Mouse (Mus musculus) forebrain, postnatal 0 days (tissue): Measurements from ENCODE around the gene Tes3-ps. TPM values are rescaled to one million over a fixed set of nuclear protein-coding genes. Genes with fewer than 3 reads are reported as not detected.

Source experiments
- ATAC-seq: fragments of 200-750 bp; cut with Nextera tagmentation; 2 replicates; pipeline ENCODE4 v1.8.0; 2017; ENCODE audit warnings: mild to moderate bottlenecking, moderate library complexity
- DNase-seq: peaks from one replicate; pipeline ENCODE4 v3.0.0-alpha.2; 2015
- H3K27ac ChIP-seq: fragments of 300-500 bp; sonication (generic); 2 replicates; pipeline ENCODE4 v1.5.1; 2014; ENCODE audit warnings: low read depth, mild to moderate bottlenecking, antibody characterized with exemption, low read length, moderate library complexity, mixed read lengths
- H3K27me3 ChIP-seq: fragments of 300-500 bp; sonication (generic); 2 replicates; pipeline ENCODE4 v1.6.1; 2014; ENCODE audit warnings: mild to moderate bottlenecking, low read length, mixed read lengths; ENCODE audit not compliant: insufficient read depth
- H3K36me3 ChIP-seq: fragments of 300-500 bp; sonication (generic); 2 replicates; pipeline ENCODE4 v1.6.1; 2014; ENCODE audit warnings: mild to moderate bottlenecking, moderate library complexity; ENCODE audit not compliant: insufficient read depth
- H3K4me1 ChIP-seq: fragments of 300-500 bp; sonication (generic); 2 replicates; pipeline ENCODE4 v1.6.1; 2014; ENCODE audit warnings: antibody characterized with exemption; ENCODE audit not compliant: insufficient read depth
- H3K4me2 ChIP-seq: fragments of 300-500 bp; sonication (generic); 2 replicates; pipeline ENCODE4 v1.6.1; 2014; ENCODE audit warnings: low read depth, mild to moderate bottlenecking, moderate library complexity
- H3K4me3 ChIP-seq: fragments of 300-500 bp; sonication (generic); 2 replicates; pipeline ENCODE4 v1.5.1; 2014; ENCODE audit warnings: low read depth, low read length, mixed read lengths
- H3K9ac ChIP-seq: fragments of 300-500 bp; sonication (generic); 2 replicates; pipeline ENCODE4 v1.6.1; 2014; ENCODE audit warnings: mild to moderate bottlenecking
- H3K9me3 ChIP-seq: fragments of 300-500 bp; sonication (generic); 2 replicates; pipeline ENCODE4 v1.6.1; 2016; ENCODE audit warnings: low read length
- CTCF ChIP-seq: sonication (generic); IDR thresholded peaks from 2 replicates; pipeline ENCODE4 v1.5.1; 2016; ENCODE audit warnings: antibody characterized with exemption, control low read depth, low read depth
- whole genome bisulfite sequencing: fragments of 180-500 bp; shearing (Covaris S2); extraction: QIAGEN DNeasy Blood & Tissue Kit; methylation state at CpG from one replicate; pipeline ENCODE4 v1.1.7; 2014; 5-methylcytosine and 5-hydroxymethylcytosine counted together
- polyA plus RNA-seq: library from polyadenylated mRNA; unstranded; fragments of >200 nt; fragmentation: Nextera tagmentation; extraction: Ambion mirVana; gene quantifications from 2 replicates; pipeline ENCODE4 v1.2.1, GENCODE M21; 2015
- total RNA-seq: library from RNA; depleted of rRNA; stranded (reverse); fragments of >200 nt; gene quantifications from 2 replicates; pipeline ENCODE4 v1.2.3, GENCODE M21; 2014; rRNA removed

Tes3-ps gene
- total and polyA plus RNA-seq, 2 experiments from 2014 or later: 0.56 to 0.67 TPM

- Histone ChIP-seq H3K9ac (no peak overlapping the region), H3K27ac (no peak overlapping the region), H3K36me3 (no peaks in the 10 kb centered on the region), H3K4me2 (no peak overlapping the region), H3K4me1 (no peaks in the 10 kb centered on the region), H3K9me3 (no peaks in the 10 kb centered on the region), H3K27me3 (no peaks in the 10 kb centered on the region), H3K4me3 (no peak overlapping the region)
- WGBS: 84% methylated on average over 1 of the region's 1 CpGs
- DNase-seq (no peak), ATAC-seq (no peak)
- TF ChIP-seq CTCF: no peak
Measured at GRCm38 (mm10) chr13:49538693-49539092, 45.6 kb downstream of the Tes3-ps start.

GRCm38 (mm10) chr13:49544279-49544678 is 51.2 kb downstream of the Tes3-ps start, which contains the start of gene Aspn:
Gene Aspn, plus strand, starts transcription at chr13:49544443.
- DNase-seq: no peak
- WGBS: 73% methylated on average over 3 of the region's 3 CpGs

GRCm38 (mm10) chr13:49545646-49546045 is 52.5 kb downstream of the Tes3-ps start:
- no peak for TF ChIP-seq CTCF
- Histone ChIP-seq H3K9ac (no peak overlapping the region), H3K27ac (no peak overlapping the region), H3K4me1 (no peaks in the 10 kb centered on the region), H3K4me3 (no peak overlapping the region), H3K27me3 (no peaks in the 10 kb centered on the region), H3K4me2 (no peak overlapping the region), H3K9me3 (no peaks in the 10 kb centered on the region), H3K36me3 (no peaks in the 10 kb centered on the region)
- ATAC-seq (no peak), DNase-seq (no peak)
- whole genome bisulfite sequencing: 59% methylated on average over 3 of the region's 3 CpGs

More at GRCm38 (mm10) chr13:49544279-49544678, 51.2 kb downstream of the Tes3-ps start, which contains the start of gene Aspn:
- TF ChIP-seq CTCF: no peak
- Histone ChIP-seq H3K27ac (no peak within 1 kb of the TSS), H3K27me3 (no peaks in the 10 kb centered on the region), H3K9me3 (no peaks in the 10 kb centered on the region), H3K9ac (no peak within 1 kb of the TSS), H3K36me3 (no peaks in the 10 kb centered on the region), H3K4me3 (no peak within 1 kb of the TSS), H3K4me1 (no peaks in the 10 kb centered on the region), H3K4me2 (no peak within 1 kb of the TSS)
- ATAC-seq: no peak

Other genes with a start within 250 kb of the Tes3-ps start
- gene Susd3, start 244.6 kb upstream of the Tes3-ps start, total RNA-seq: 0.38 and 0.85 TPM in 2 replicates
- 0.77 and 1.2 TPM in 2 replicates for gene Susd3, start 244.6 kb upstream of the Tes3-ps start, polyA plus RNA-seq
- gene Fgd3, start 173.0 kb upstream of the Tes3-ps start, total RNA-seq: 14.0 and 17.2 TPM in 2 replicates
- gene Fgd3, start 173.0 kb upstream of the Tes3-ps start, polyA plus RNA-seq: 2.0 and 2.8 TPM in 2 replicates
- gene Bicd2, start 151.7 kb upstream of the Tes3-ps start, total RNA-seq: 40.9 and 50.9 TPM in 2 replicates
- gene Bicd2, start 151.7 kb upstream of the Tes3-ps start, polyA plus RNA-seq: 20.8 and 23.7 TPM in 2 replicates
- gene Ippk, start 72.1 kb upstream of the Tes3-ps start, total RNA-seq: 15.0 and 15.9 TPM in 2 replicates
- 11.0 and 11.7 TPM in 2 replicates for gene Ippk, start 72.1 kb upstream of the Tes3-ps start, polyA plus RNA-seq
- 2.0 TPM in 2 replicates for gene Ecm2, start 11.5 kb downstream of the Tes3-ps start, total RNA-seq
- gene Ecm2, start 11.5 kb downstream of the Tes3-ps start, polyA plus RNA-seq: 1.0 and 1.8 TPM in 2 replicates
- gene Aspn, start 51.1 kb downstream of the Tes3-ps start, total RNA-seq: 1.6 and 7.9 TPM in 2 replicates
- gene Aspn, start 51.1 kb downstream of the Tes3-ps start, polyA plus RNA-seq: 1.1 and 1.4 TPM in 2 replicates
- gene Omd, start 89.1 kb downstream of the Tes3-ps start, total RNA-seq: 1.9 and 2.4 TPM in 2 replicates
- gene Omd, start 89.1 kb downstream of the Tes3-ps start, polyA plus RNA-seq: 1.9 and 2.3 TPM in 2 replicates
- 19.2 and 29.8 TPM in 2 replicates for gene Ogn, start 114.7 kb downstream of the Tes3-ps start, total RNA-seq
- gene Ogn, start 114.7 kb downstream of the Tes3-ps start, polyA plus RNA-seq: 13.6 and 18.1 TPM in 2 replicates
- 5.6 and 6.9 TPM in 2 replicates for gene Cenpp, start 159.5 kb downstream of the Tes3-ps start, total RNA-seq
- 7.5 and 9.0 TPM in 2 replicates for gene Cenpp, start 159.5 kb downstream of the Tes3-ps start, polyA plus RNA-seq
- 14.8 and 22.5 TPM in 2 replicates for gene Nol8, start 159.8 kb downstream of the Tes3-ps start, total RNA-seq
- 12.4 and 14.3 TPM in 2 replicates for gene Nol8, start 159.8 kb downstream of the Tes3-ps start, polyA plus RNA-seq
- 35.5 and 57.3 TPM in 2 replicates for gene Iars, start 188.8 kb downstream of the Tes3-ps start, total RNA-seq
- gene Iars, start 188.8 kb downstream of the Tes3-ps start, polyA plus RNA-seq: 14.1 and 21.0 TPM in 2 replicates